Mouse (Mus musculus) brain, embryonic 14.5 days (tissue): ENCODE data around the gene H2-Ab1.

Experiments used
- CTCF ChIP-seq: fragments of 200-500 bp; IDR thresholded peaks from 2 replicates; pipeline ENCODE4 v1.5.1; 2012; ENCODE audit warnings: inconsistent platforms, mild to moderate bottlenecking, moderate library complexity, borderline replicate concordance; ENCODE audit not compliant: insufficient read depth, insufficient read length; ENCODE audit errors: extremely low read depth
- POLR2A ChIP-seq: fragments of 200-500 bp; IDR thresholded peaks from 2 replicates; pipeline ENCODE4 v1.6.1; 2012; ENCODE audit warnings: mild to moderate bottlenecking, inconsistent platforms, borderline replicate concordance; ENCODE audit not compliant: poor library complexity, insufficient read depth, insufficient read length, severe bottlenecking; ENCODE audit errors: extremely low read depth

DNA sequence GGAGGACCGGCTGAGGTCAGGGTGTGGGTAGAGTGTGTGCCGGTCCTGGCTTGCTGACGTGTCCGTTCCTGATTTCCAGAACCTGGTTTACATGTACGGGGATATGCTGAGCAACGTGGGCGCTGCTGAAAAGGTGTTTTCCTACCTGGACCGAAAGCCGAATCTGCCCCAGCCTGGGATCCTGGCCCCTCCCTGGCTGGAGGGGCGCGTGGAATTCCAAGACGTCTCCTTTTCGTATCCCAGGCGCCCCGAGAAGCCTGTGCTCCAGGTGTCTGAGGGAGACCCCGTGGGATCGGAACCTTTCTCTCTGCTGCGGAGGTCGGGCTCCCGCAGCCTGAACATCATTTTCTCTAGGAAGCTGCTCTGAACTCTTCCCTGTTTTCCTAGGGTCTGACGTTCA is 43.6 kb upstream of the H2-Ab1 start:
- TF ChIP-seq CTCF (no peak), POLR2A (no peak)
